Mouse (Mus musculus) CD4-positive, CD25-positive, alpha-beta regulatory T cell, adult 4 months (primary cell): ENCODE measurements around the gene Sftpa1. TPM values are rescaled to one million over a fixed set of nuclear protein-coding genes. Genes with fewer than 3 reads are reported as not detected.

Experiments
- ATAC-seq: one replicate; pipeline ENCODE4 v1.8.0; 2017
- polyA plus RNA-seq, 2 experiments: library from polyadenylated mRNA; unstranded; fragments of 100-300 nt; shearing (Covaris generic); gene quantifications; one replicate each; pipeline ENCODE4 v1.2.1; 2017

The Sftpa1 gene
- polyA plus RNA-seq, 2 experiments from 2014 or later = not detected

- ATAC-seq = no peak
These were observed 31.1 kb downstream of the Sftpa1 start for GRCm38 (mm10) chr14:41162663-41163062.

- ATAC-seq = no peak
These were observed 35.7 kb downstream of the Sftpa1 start for GRCm38 (mm10) chr14:41167278-41167677.

GRCm38 (mm10) chr14:41168567-41168966, 37.0 kb downstream of the Sftpa1 start:
- ATAC-seq = no peak

GRCm38 (mm10) chr14:41170514-41170913, 38.9 kb downstream of the Sftpa1 start:
- no peak for ATAC-seq

DNA sequence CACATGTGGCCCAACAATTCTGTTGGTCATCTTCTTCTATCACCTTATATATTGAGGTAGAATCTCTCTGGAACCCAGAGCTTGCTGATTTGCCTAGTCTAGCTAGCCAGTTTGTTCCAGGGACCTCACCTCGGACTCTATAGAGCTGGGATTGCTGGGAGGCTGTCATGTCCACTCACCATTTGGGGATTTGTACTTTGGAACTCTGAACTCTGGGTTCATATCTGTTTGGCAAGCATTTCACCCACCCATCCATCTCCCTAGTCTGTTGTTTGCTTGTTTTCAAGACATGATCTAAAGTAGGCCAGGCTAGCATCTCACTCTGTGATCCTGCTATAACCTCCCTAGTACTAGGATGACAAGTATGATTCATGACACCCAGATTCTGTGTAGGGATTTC, 43.2 kb downstream of the Sftpa1 start:
- no peak for ATAC-seq

DNA sequence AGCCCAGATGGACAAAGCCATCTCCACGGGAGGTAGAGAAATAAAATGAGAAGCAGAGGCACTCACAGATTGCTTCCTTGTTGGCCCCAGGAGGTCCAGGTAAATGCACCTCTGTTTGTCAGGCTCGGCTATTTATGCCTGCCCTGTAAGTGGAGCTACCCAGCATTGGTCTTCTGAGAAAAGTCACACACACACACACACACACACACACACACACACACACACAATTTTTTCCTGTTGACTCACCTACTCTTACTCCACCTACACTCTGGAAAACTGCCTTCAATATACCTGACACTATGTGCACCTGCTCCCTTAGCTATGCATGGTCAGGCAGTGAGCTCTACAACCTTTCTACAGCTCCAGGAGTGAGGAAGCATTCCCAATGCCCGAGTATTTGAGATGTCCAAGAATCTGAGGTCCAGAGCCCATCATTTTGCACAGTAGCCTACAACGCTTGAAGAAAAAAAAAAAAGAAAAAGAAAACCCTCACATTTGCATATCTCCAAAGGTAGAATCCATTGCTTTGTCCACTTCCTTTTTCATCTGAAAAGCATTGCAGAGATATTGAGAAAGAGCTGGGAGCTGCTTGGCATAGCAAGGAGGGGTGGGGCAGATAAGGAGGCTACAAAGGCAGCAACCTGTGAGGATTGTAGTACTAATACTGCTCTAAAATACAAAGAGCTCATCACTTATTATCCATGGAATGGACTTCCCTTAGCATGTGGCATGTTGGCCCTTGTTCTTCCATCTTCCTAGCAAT, 53.7 kb downstream of the Sftpa1 start, which contains the start of gene Sftpd:
Gene Sftpd, minus strand, starts transcription at position 91 of the 763 bp plus-strand sequence.
- no peak for ATAC-seq

Other genes with a start within 250 kb of the Sftpa1 start
- under 1 TPM; 0.32 to 0.75 TPM for gene Sh2d4b, start 238.5 kb upstream of the Sftpa1 start, polyA plus RNA-seq
- 10 to 100 TPM; 62.4 to 88.4 TPM for gene Tspan14, start 165.0 kb upstream of the Sftpa1 start, polyA plus RNA-seq
- 10 to 100 TPM; 12.4 to 13.4 TPM for gene Fam213a, start 118.0 kb upstream of the Sftpa1 start, polyA plus RNA-seq
- not detected for gene Dydc2, start 62.6 kb upstream of the Sftpa1 start, polyA plus RNA-seq
- not detected for gene Dydc1, start 58.9 kb upstream of the Sftpa1 start, polyA plus RNA-seq
- not detected for gene Mat1a, start 26.7 kb upstream of the Sftpa1 start, polyA plus RNA-seq
- gene Mbl1, start 19.7 kb downstream of the Sftpa1 start, polyA plus RNA-seq = not detected
- not detected for gene Sftpd, start 53.4 kb downstream of the Sftpa1 start, polyA plus RNA-seq
- gene Gm2832, start 147.0 kb downstream of the Sftpa1 start, polyA plus RNA-seq = not detected
- gene Gm5798, start 216.8 kb downstream of the Sftpa1 start, polyA plus RNA-seq = not detected